Mouse (Mus musculus): ENCODE measurements at regions not wholly inside any gene's neighbourhood (a gene's known extent, or its start where the extent isn't known, plus 50 kb on each side); places are given as distances from the start of the nearest gene placed in this dataset.

- H3K27me3 ChIP-seq (ENCODE audit: control insufficient read depth, insufficient read depth, low read length), result no peaks in the 10 kb centered on the region
- no peak overlapping the region for H3K4me3 ChIP-seq (ENCODE audit: control insufficient read depth, low read depth, low read length)
- H3K27ac ChIP-seq (ENCODE audit: control insufficient read depth, insufficient read depth, low read depth, low read length), result no peak overlapping the region
- no peaks in the 10 kb centered on the region for H3K4me1 ChIP-seq (ENCODE audit: control insufficient read depth, insufficient read depth, low read length)
- TF ChIP-seq POLR2A (IDR thresholded peaks at IDR 0.05; ENCODE audit: control insufficient read depth, low read depth, low read length) (no peak), CTCF (IDR thresholded peaks at IDR 0.05; ENCODE audit: control insufficient read depth, insufficient read depth, insufficient replicate concordance, low read depth, low read length) (no peak)
- no peaks in the 10 kb centered on the region for H3K36me3 ChIP-seq (ENCODE audit: control insufficient read depth, insufficient read depth, low read length)
Observed at GRCm38 (mm10) chr4:9002380-9002779, 763.5 kb upstream of the Car8 start.

GRCm38 (mm10) chr4:8998606-8999005, 759.8 kb upstream of the Car8 start:
- no peak overlapping the region for H3K27ac ChIP-seq (ENCODE audit: control insufficient read depth, insufficient read depth, low read depth, low read length)
- TF ChIP-seq CTCF (IDR thresholded peaks at IDR 0.05; ENCODE audit: control insufficient read depth, insufficient read depth, insufficient replicate concordance, low read depth, low read length) (no peak), POLR2A (IDR thresholded peaks at IDR 0.05; ENCODE audit: control insufficient read depth, low read depth, low read length) (no peak)
- H3K27me3 ChIP-seq (ENCODE audit: control insufficient read depth, insufficient read depth, low read length), result no peaks in the 10 kb centered on the region

GRCm38 (mm10) chr4:8992171-8992570, 753.3 kb upstream of the Car8 start:
- no peak overlapping the region for H3K4me3 ChIP-seq (ENCODE audit: control insufficient read depth, low read depth, low read length)
- TF ChIP-seq POLR2A (IDR thresholded peaks at IDR 0.05; ENCODE audit: control insufficient read depth, low read depth, low read length) (no peak), CTCF (IDR thresholded peaks at IDR 0.05; ENCODE audit: control insufficient read depth, insufficient read depth, insufficient replicate concordance, low read depth, low read length) (no peak)
- H3K4me1 ChIP-seq (ENCODE audit: control insufficient read depth, insufficient read depth, low read length), result no peaks in the 10 kb centered on the region
- no peaks in the 10 kb centered on the region for H3K36me3 ChIP-seq (ENCODE audit: control insufficient read depth, insufficient read depth, low read length)
- no peaks in the 10 kb centered on the region for H3K27me3 ChIP-seq (ENCODE audit: control insufficient read depth, insufficient read depth, low read length)
- no peak overlapping the region for H3K27ac ChIP-seq (ENCODE audit: control insufficient read depth, insufficient read depth, low read depth, low read length)

More at GRCm38 (mm10) chr4:8998606-8999005, 759.8 kb upstream of the Car8 start:
- H3K4me1 ChIP-seq (ENCODE audit: control insufficient read depth, insufficient read depth, low read length), result no peaks in the 10 kb centered on the region
- no peaks in the 10 kb centered on the region for H3K36me3 ChIP-seq (ENCODE audit: control insufficient read depth, insufficient read depth, low read length)
- H3K4me3 ChIP-seq (ENCODE audit: control insufficient read depth, low read depth, low read length), result no peak overlapping the region

GRCm38 (mm10) chr4:8990551-8990950, 751.7 kb upstream of the Car8 start:
- H3K27me3 ChIP-seq (ENCODE audit: control insufficient read depth, insufficient read depth, low read length), result no peaks in the 10 kb centered on the region
- H3K36me3 ChIP-seq (ENCODE audit: control insufficient read depth, insufficient read depth, low read length), result no peaks in the 10 kb centered on the region
- H3K27ac ChIP-seq (ENCODE audit: control insufficient read depth, insufficient read depth, low read depth, low read length), result no peak overlapping the region
- TF ChIP-seq CTCF (IDR thresholded peaks at IDR 0.05; ENCODE audit: control insufficient read depth, insufficient read depth, insufficient replicate concordance, low read depth, low read length), result no peak
- no peak for TF ChIP-seq POLR2A (IDR thresholded peaks at IDR 0.05; ENCODE audit: control insufficient read depth, low read depth, low read length)
- no peaks in the 10 kb centered on the region for H3K4me1 ChIP-seq (ENCODE audit: control insufficient read depth, insufficient read depth, low read length)
- H3K4me3 ChIP-seq (ENCODE audit: control insufficient read depth, low read depth, low read length), result no peak overlapping the region

GRCm38 (mm10) chr4:8989614-8990013, 750.8 kb upstream of the Car8 start:
- Histone ChIP-seq H3K4me1 (ENCODE audit: control insufficient read depth, insufficient read depth, low read length) (no peaks in the 10 kb centered on the region), H3K27me3 (ENCODE audit: control insufficient read depth, insufficient read depth, low read length) (no peaks in the 10 kb centered on the region), H3K4me3 (ENCODE audit: control insufficient read depth, low read depth, low read length) (no peak overlapping the region), H3K36me3 (ENCODE audit: control insufficient read depth, insufficient read depth, low read length) (no peaks in the 10 kb centered on the region), H3K27ac (ENCODE audit: control insufficient read depth, insufficient read depth, low read depth, low read length) (no peak overlapping the region)
- TF ChIP-seq CTCF (IDR thresholded peaks at IDR 0.05; ENCODE audit: control insufficient read depth, insufficient read depth, insufficient replicate concordance, low read depth, low read length) (no peak), POLR2A (IDR thresholded peaks at IDR 0.05; ENCODE audit: control insufficient read depth, low read depth, low read length) (no peak)

- Histone ChIP-seq H3K27me3 (ENCODE audit: control insufficient read depth, insufficient read depth, low read length) (no peaks in the 10 kb centered on the region), H3K4me1 (ENCODE audit: control insufficient read depth, insufficient read depth, low read length) (no peaks in the 10 kb centered on the region)
- TF ChIP-seq POLR2A (IDR thresholded peaks at IDR 0.05; ENCODE audit: control insufficient read depth, low read depth, low read length), result no peak
- TF ChIP-seq CTCF (IDR thresholded peaks at IDR 0.05; ENCODE audit: control insufficient read depth, insufficient read depth, insufficient replicate concordance, low read depth, low read length), result no peak
Observed at GRCm38 (mm10) chr4:8989110-8989509, 750.3 kb upstream of the Car8 start.

GRCm38 (mm10) chr4:8988345-8988733, 749.5 kb upstream of the Car8 start:
- TF ChIP-seq CTCF (IDR thresholded peaks at IDR 0.05; ENCODE audit: control insufficient read depth, insufficient read depth, insufficient replicate concordance, low read depth, low read length) (no peak), POLR2A (IDR thresholded peaks at IDR 0.05; ENCODE audit: control insufficient read depth, low read depth, low read length) (no peak)
- Histone ChIP-seq H3K27me3 (ENCODE audit: control insufficient read depth, insufficient read depth, low read length) (no peaks in the 10 kb centered on the region), H3K4me3 (ENCODE audit: control insufficient read depth, low read depth, low read length) (no peak overlapping the region), H3K36me3 (ENCODE audit: control insufficient read depth, insufficient read depth, low read length) (no peaks in the 10 kb centered on the region), H3K27ac (ENCODE audit: control insufficient read depth, insufficient read depth, low read depth, low read length) (no peak overlapping the region), H3K4me1 (ENCODE audit: control insufficient read depth, insufficient read depth, low read length) (no peaks in the 10 kb centered on the region)

More at GRCm38 (mm10) chr4:8989110-8989509, 750.3 kb upstream of the Car8 start:
- Histone ChIP-seq H3K4me3 (ENCODE audit: control insufficient read depth, low read depth, low read length) (no peak overlapping the region), H3K27ac (ENCODE audit: control insufficient read depth, insufficient read depth, low read depth, low read length) (no peak overlapping the region), H3K36me3 (ENCODE audit: control insufficient read depth, insufficient read depth, low read length) (no peaks in the 10 kb centered on the region)

All from testis, adult 2 months (tissue).